Mouse (Mus musculus): Measurements from ENCODE around the gene Ubn1. TPM values are rescaled to one million over a fixed set of nuclear protein-coding genes. Genes with fewer than 3 reads are reported as not detected.

Ubn1 gene
- total RNA-seq, 2 experiments from 2014 or later: 30.5 to 37.4 TPM

Other genes starting within 250 kb of the Ubn1 start
- not detected for gene 4930562C15Rik, start 214.6 kb upstream of the Ubn1 start, total RNA-seq (2021)
- gene Ubald1, start 169.7 kb upstream of the Ubn1 start, total RNA-seq (2021): 10 to 100 TPM; 33.3 to 39.0 TPM
- 10 to 100 TPM; 83.7 to 86.4 TPM for gene Mgrn1, start 163.8 kb upstream of the Ubn1 start, total RNA-seq (2021)
- gene Nudt16l1, start 111.3 kb upstream of the Ubn1 start, total RNA-seq (2021): 10 to 100 TPM; 46.1 to 62.3 TPM
- gene Anks3, start 85.9 kb upstream of the Ubn1 start, total RNA-seq (2021): 10 to 100 TPM; 39.3 to 49.8 TPM
- not detected for gene Sept12, start 52.2 kb upstream of the Ubn1 start, total RNA-seq (2021)
- not detected for gene Smim22, start 42.8 kb upstream of the Ubn1 start, total RNA-seq (2021)
- gene Rogdi, start 36.5 kb upstream of the Ubn1 start, total RNA-seq (2021): 10 to 100 TPM; 20.7 to 28.3 TPM
- gene Glyr1, start 194 bp upstream of the Ubn1 start, total RNA-seq (2021): 10 to 100 TPM; 88.1 to 99.2 TPM
- 1 to 10 TPM; 2.5 to 6.9 TPM for gene Ppl, start 82.4 kb downstream of the Ubn1 start, total RNA-seq (2021)
- gene Sec14l5, start 97.1 kb downstream of the Ubn1 start, total RNA-seq (2021): under 1 TPM; 0.06 to 0.07 TPM
- 10 to 100 TPM; 24.7 to 28.1 TPM for gene Nagpa, start 154.0 kb downstream of the Ubn1 start, total RNA-seq (2021)
- gene AU021092, start 172.2 kb downstream of the Ubn1 start, total RNA-seq (2021): 10 to 100 TPM; 21.1 to 28.6 TPM
- gene Alg1, start 183.6 kb downstream of the Ubn1 start, total RNA-seq (2021): 10 to 100 TPM; 28.8 to 39.4 TPM
- gene Eef2kmt, start 205.9 kb downstream of the Ubn1 start, total RNA-seq (2021): 10 to 100 TPM; 19.4 to 20.8 TPM